Mouse (Mus musculus) ovary, postnatal 36 days (tissue): ENCODE measurements at regions not wholly inside any gene's neighbourhood (a gene's known extent, or its start where the extent isn't known, plus 50 kb on each side); places are given as distances from the start of the nearest gene placed in this dataset.

Experiments used
- DNase-seq: peaks from one replicate; pipeline ENCODE4 v3.0.0; 2022; ENCODE audit warnings: low spot score, mixed read lengths

- no peak for DNase-seq
These were observed 51.9 kb upstream of the Pde7b start for GRCm38 (mm10) chr10:20776640-20777413.

GRCm38 (mm10) chr10:20775731-20776429 is 51.0 kb upstream of the Pde7b start:
- DNase-seq: no peak
